Mouse (Mus musculus): ENCODE data around the gene Timm9.

Gene Timm9

DNA sequence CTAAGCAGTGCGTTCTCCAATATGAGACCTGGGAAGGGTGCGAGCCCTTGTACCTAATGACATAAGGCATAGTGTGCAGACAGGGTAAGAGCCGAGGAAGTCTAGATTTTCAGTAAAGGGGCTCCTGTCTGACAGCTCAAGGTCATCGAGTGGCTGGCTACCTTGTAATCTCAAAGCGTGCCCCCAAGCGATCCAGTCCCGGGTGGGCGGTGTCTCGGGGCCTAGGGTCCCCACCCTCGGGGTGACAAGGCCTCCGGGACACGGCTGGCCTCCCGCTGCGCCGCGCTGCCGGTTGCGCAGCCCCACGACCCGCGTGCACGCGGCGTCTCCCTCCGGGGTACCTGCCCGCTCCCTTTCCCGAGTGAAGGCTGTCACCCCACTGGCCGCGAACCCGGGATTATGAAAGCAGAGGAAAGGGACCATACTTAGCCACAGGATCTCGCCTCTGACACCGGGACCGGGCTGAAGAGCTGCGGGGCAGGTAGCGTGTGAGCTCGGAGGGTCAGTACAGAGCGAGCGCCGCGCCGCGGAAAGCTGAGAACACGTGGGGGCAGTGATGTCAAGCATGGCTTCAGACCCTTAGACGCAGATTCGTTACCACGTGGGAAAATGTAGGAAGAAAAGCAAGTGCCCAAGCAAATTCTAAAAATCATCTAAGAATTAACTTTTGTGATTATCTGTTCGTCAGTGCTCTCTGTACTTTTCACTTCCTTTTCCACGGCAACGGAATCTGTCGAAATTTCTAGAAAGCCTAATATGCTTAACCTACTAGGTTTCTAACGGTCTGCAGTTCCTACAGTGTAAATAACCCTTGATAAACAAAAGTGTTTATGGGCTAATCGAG lies at the start of gene Timm9, which contains the start of gene 2700049A03Rik:
Gene Timm9, minus strand, starts transcription at position 555 of the 844 bp plus-strand sequence.
Gene 2700049A03Rik, plus strand, starts transcription at position 719 of the 844 bp plus-strand sequence.
- peak; percentile 76 to 85 for DNase-seq

GRCm38 (mm10) chr12:71184396-71184795 lies 47.9 kb upstream of the Timm9 start:
- DNase-seq, result no peak

DNA sequence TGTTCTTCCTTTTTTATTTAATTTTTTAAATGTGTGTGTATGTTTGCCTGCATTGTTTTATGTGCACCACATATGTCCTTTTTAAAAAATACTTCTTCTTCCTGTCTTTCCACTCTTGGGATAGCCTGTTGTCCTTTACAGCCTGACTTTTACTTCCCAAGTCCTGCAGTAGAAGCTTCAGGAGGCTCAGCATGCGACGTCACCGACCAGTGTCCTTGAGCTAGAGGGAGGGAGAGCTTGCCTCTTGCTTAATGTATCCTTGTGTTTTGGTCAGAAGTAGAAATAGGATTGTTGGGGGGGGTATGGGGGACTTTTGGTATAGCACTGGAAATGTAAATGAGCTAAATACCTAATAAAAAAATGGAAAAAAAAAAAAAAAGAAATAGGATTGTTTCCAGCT lies 47.3 kb upstream of the Timm9 start:
- no peak for DNase-seq

DNA sequence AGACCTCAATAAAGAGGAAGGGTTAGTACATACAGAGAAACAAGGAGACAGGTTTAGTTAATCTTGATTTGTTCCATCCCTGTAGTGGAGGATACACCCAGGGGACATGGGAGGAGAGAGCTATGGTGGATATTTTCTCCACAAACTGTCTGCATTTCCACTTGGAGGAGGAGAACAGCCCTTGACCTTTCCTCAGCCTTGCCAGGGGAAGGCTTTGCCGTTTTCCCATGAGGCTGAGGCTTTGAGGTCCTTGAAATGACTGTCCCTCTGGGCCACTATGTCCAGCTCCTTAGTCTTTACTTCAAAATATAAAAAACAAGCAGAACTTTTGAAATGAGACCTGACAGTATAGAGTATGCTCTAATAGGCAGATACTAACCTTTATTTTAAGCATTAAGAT lies 33.4 kb upstream of the Timm9 start:
- no peak for DNase-seq

DNA sequence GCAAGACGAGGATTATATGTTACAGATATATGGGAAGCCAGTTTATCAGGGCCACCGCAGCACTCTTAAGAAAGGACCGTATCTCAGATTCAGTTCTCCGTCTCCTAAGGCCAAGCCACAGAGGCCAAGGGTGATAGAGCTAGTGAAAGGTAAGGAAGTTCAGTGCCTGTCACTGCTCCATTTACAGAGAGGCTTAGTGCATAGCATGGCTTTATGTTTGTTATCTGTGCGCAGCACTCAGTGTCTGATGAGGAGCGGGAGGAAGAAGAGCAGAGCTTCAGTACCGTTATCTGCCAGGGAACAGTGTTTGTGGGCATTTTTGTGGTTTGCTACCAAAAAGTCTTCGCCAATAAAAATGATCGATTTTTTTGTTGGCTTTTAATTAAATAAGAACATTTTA lies 27.9 kb upstream of the Timm9 start:
- no peak for DNase-seq

DNA sequence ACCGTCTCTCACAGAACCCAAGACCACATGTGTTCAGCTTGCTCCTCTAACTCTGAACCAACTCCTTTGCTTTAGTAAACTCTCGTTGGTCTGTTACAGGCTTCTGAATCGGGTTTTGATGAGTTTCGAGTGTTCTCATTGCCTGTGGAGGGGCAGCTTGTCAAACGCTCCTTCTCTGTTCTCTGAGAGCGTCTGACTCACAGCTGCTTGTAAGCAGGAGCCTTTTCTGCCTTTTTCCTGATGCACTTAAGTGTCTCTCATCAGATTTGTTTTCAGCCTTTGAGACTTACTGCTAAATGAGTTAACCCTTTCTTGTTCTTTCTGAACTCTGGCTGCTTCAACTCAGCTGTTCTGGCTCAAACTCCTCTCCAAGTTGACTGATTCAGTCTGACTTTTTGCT lies 21.5 kb upstream of the Timm9 start:
- DNase-seq, result no peak

GRCm38 (mm10) chr12:71154979-71155378 lies 18.5 kb upstream of the Timm9 start:
- DNase-seq, result no peak

DNA sequence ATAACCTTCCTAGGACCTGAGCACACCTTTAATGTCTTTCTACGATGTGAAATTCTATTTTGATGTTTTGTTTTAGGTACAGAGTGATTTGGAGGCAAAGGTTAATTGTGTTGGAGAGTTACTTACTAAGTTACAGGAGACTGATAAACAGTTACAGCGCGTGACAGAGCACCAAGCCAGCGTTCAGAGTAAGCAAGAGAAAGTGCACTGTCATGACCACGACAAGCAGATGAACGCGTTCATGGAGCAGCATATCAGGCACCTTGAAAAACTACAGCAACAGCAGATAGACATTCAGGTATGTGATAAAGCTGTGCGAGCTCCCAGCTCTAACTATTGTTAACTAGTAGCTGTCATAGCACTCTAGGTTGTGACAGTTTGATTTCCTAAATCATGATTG lies 13.7 kb upstream of the Timm9 start:
- no peak for DNase-seq

GRCm38 (mm10) chr12:71149456-71149855 lies 13.0 kb upstream of the Timm9 start:
- DNase-seq, result no peak

DNA sequence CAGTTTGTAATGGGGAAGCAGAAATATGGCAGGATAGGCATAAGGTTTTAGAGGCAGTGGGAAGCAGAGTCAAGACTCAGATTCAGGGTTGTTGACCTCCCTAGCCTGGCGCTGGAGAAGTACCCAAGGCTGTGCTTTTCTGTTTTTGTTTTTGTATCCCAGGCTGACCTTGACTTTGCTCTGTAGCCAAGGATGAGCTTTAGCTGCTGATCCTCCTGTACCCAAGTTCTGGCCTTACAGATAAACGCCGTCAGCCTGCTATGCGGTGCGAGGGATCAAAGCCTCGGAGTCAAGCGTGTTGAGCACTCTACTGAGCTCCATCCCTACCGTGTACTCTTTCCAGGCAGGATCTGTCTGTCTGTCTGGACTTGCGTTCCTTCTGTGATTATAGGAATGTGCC lies 12.3 kb upstream of the Timm9 start:
- no peak for DNase-seq

- peak; percentile 33 to 79 for DNase-seq
Observed at GRCm38 (mm10) chr12:71147641-71148040, 11.2 kb upstream of the Timm9 start.

GRCm38 (mm10) chr12:71141189-71141588 lies 4.7 kb upstream of the Timm9 start:
- DNase-seq, result no peak

- DNase-seq, result peak; percentile 8 to 11
Observed at GRCm38 (mm10) chr12:71139258-71139828, 2.9 kb upstream of the Timm9 start.

GRCm38 (mm10) chr12:71137686-71138085 lies 1.2 kb upstream of the Timm9 start:
- DNase-seq, result no peak

- DNase-seq, result peak; percentile 82 to 91
Observed at GRCm38 (mm10) chr12:71136974-71137491, 549 bp upstream of the Timm9 start.

DNA sequence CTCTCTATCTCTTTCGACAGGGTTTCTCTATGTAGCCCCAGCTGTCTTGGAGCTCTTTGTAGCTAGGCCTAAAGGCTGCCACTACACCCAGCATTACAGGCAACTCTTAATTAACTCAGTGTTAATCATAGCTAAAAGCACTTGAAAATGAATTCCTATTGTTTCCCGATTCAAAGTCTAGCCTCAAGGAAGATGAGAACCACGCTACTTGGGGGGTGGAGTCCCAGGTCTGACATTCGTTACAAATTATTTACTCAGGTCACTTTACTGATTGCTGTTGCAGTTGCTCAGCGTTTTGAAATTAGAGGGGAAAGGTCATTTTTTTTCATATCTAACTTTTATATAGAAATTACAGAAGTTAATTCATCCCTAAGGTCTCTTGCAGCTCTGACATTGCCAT lies 903 bp downstream of the Timm9 start:
- peak; percentile 26 to 48 for DNase-seq

DNA sequence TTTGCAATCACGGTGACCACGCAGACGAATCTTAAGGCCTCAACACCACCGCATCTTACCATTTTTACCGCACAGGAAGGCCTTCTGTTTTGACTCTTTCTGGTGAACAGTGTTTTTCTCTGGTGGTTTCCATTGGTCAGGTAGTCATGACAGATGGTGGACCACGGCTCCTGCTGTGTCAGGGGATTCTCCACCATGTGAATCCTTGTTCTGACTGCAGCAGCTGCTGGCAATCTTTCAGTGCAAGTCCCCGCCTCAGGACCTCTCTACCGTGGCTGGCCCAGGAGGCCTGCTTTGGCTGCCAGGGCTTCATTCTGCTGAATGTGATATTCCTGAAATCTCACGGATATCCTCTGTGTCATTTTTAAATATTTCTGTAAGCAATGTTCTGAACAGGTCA lies 13.2 kb downstream of the Timm9 start:
- no peak for DNase-seq

DNA sequence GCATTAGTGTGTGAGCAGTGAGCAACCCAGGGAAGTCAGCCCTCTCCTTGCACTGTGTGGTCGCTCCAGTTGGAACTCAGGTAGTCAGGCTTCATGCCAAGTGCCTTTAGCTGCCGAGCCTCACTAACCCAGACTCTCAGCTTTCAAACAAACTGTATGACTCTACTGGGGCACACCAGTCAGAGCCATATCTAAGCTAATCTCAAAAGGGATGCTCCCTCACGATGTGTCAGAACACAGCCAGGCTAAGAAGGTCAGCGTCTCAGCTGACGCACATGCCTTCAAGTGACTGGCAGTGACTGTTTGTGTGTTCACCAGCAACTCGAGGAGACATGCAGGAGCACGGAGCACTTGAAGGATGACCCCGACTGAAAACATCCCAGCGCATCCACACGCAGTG lies 13.8 kb downstream of the Timm9 start:
- no peak for DNase-seq

DNA sequence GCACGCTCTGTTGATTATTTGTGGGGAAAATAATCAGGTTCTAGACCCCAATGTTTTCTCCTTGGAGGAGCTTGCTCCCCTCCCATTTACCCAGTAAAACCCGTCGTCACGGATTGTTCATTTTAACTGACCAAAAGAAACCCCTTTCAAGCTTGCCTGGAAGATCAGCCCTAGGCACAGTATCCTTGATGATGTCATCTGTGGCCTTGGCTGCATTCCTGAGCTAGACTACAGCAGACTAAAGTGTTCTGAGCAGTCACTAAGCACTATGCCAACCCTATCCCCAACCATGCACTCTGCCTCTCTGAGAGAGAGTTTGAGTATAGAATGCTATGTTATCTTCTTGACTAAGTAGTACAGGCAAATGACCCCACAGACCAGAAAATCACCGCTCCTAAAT lies 20.1 kb downstream of the Timm9 start:
- DNase-seq, result no peak

DNA sequence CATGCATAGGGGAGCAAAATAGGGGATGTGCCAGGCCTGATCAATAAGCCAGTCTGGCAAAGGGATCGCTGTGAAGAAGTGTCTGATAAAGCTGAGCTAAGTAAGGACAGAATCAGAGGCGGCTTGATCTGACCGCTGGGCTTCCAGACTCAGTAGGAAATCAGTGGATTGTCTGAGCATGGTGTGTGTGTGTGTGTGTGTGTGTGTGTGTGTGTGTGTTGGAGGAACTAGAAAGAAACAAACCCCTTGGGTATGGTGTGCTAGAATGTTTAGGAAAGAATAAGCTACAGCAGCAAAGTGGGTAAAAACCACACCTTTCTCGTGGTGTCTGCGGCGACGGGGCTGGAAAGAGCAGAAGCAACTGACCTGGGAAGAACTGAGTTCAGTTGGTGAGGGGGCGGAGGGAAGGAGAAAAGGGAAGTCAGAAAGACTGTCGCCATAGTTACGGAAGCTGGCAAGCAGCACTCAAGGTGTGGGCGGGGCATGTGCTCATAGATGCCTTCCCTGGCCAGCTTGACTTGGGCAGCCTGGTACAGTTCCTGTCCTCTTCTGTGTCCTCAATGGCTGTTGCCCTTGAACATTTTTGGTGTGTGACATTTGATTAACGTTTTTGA lies 22.7 kb downstream of the Timm9 start:
- peak; percentile 72 to 81 for DNase-seq

GRCm38 (mm10) chr12:71113074-71113473 lies 23.4 kb downstream of the Timm9 start:
- DNase-seq, result no peak

GRCm38 (mm10) chr12:71111331-71111730 lies 25.2 kb downstream of the Timm9 start, which contains the start of gene Tomm20l:
Tomm20l (plus strand) TSS chr12:71111428.
- DNase-seq, result peak; percentile 82 to 87

- no peak for DNase-seq
Observed at GRCm38 (mm10) chr12:71107216-71107771, 29.2 kb downstream of the Timm9 start.

Data from kidney, postnatal 36 days (tissue).